Mouse (Mus musculus) midbrain, embryonic 10.5 days (tissue): ENCODE data around the gene R3hdm1. TPM values are rescaled to one million over a fixed set of nuclear protein-coding genes. Genes with fewer than 3 reads are reported as not detected.

Experiments
- DNase-seq: peaks from one replicate; pipeline ENCODE4 v3.0.0-alpha.2; 2017; ENCODE audit warnings: low spot score
- H3K27ac ChIP-seq: fragments of 300-500 bp; sonication (generic); replicated peaks from 2 replicates; pipeline ENCODE4 v1.5.1; 2016; ENCODE audit warnings: mild to moderate bottlenecking
- H3K27me3 ChIP-seq: fragments of 300-500 bp; sonication (generic); 2 replicates; pipeline ENCODE4 v1.6.1; 2016; ENCODE audit warnings: low read depth, mild to moderate bottlenecking; ENCODE audit not compliant: poor library complexity, severe bottlenecking
- H3K36me3 ChIP-seq: fragments of 300-500 bp; sonication (generic); 2 replicates; pipeline ENCODE4 v1.6.1; 2016; ENCODE audit warnings: mild to moderate bottlenecking, moderate library complexity
- H3K4me1 ChIP-seq: fragments of 300-500 bp; sonication (generic); 2 replicates; pipeline ENCODE4 v1.6.1; 2016
- H3K4me3 ChIP-seq: fragments of 300-500 bp; sonication (generic); 2 replicates; pipeline ENCODE4 v1.5.1; 2016; ENCODE audit warnings: mild to moderate bottlenecking, moderate library complexity
- H3K9me3 ChIP-seq: fragments of 300-500 bp; sonication (generic); replicated peaks from 2 replicates; pipeline ENCODE4 v1.6.1; 2016; ENCODE audit warnings: mild to moderate bottlenecking
- WGBS: fragments of 180-500 bp; shearing (Covaris S2); methylation state at CpG from one replicate; pipeline ENCODE4 v1.1.7; 2016; 5-methylcytosine and 5-hydroxymethylcytosine counted together
- microRNA counts: library from miRNA; unstranded; fragments of <30 nt; microRNA quantifications from one replicate; lab custom pipeline; 2017
- microRNA-seq: library from miRNA; unstranded; fragments of <30 nt; microRNA quantifications from one replicate; pipeline ENCODE4, GENCODE M21; 2017
- polyA plus RNA-seq: library from polyadenylated mRNA; unstranded; fragments of >200 nt; fragmentation: Nextera tagmentation; extraction: Ambion mirVana; gene quantifications from 2 replicates; pipeline ENCODE4 v1.2.1, GENCODE M21; 2016

R3hdm1 gene
- polyA plus RNA-seq, 1 experiment from 2014 or later: 72.2 TPM

- Histone ChIP-seq H3K4me3 (no peak overlapping the region), H3K27me3 (no peaks in the 10 kb centered on the region), H3K36me3 (peaks cover 99% of the 10 kb centered on the region), H3K4me1 (no peaks in the 10 kb centered on the region), H3K27ac (no peak overlapping the region), H3K9me3 (no peaks in the 10 kb centered on the region)
- WGBS: 95% methylated on average over 3 of the region's 3 CpGs
- DNase-seq: no peak
These were observed 167.6 kb downstream of the R3hdm1 start for GRCm38 (mm10) chr1:128270731-128271130.

- no peaks in the 10 kb centered on the region for H3K27me3 ChIP-seq
- DNase-seq: no peak
- H3K4me1 ChIP-seq: no peaks in the 10 kb centered on the region
- no peaks in the 10 kb centered on the region for H3K9me3 ChIP-seq
- H3K27ac ChIP-seq: no peak overlapping the region
- H3K36me3 ChIP-seq: peaks cover 98% of the 10 kb centered on the region
- no peak overlapping the region for H3K4me3 ChIP-seq
- whole genome bisulfite sequencing: 89% methylated on average over 1 of the region's 1 CpGs
These were observed 172.8 kb downstream of the R3hdm1 start for GRCm38 (mm10) chr1:128275908-128276307.

GRCm38 (mm10) chr1:128278563-128278962, 175.5 kb downstream of the R3hdm1 start:
- DNase-seq: no peak

GRCm38 (mm10) chr1:128281753-128282152, 178.7 kb downstream of the R3hdm1 start:
- 94% methylated on average over 3 of the region's 3 CpGs for WGBS
- H3K27ac ChIP-seq: no peak overlapping the region

More at GRCm38 (mm10) chr1:128278563-128278962, 175.5 kb downstream of the R3hdm1 start:
- H3K27ac ChIP-seq: no peak overlapping the region
- WGBS: 94% methylated on average over 3 of the region's 3 CpGs
- peaks cover 96% of the 10 kb centered on the region for H3K36me3 ChIP-seq
- no peaks in the 10 kb centered on the region for H3K4me1 ChIP-seq
- H3K9me3 ChIP-seq: peaks cover 7% of the 10 kb centered on the region; the same call in 1 of the 2 replicates
- no peaks in the 10 kb centered on the region for H3K27me3 ChIP-seq
- H3K4me3 ChIP-seq: no peak overlapping the region

GRCm38 (mm10) chr1:128282924-128283323, 179.8 kb downstream of the R3hdm1 start:
- peaks cover 7% of the 10 kb centered on the region; the same call in 1 of the 2 replicates for H3K9me3 ChIP-seq
- no peaks in the 10 kb centered on the region for H3K27me3 ChIP-seq
- no peak for DNase-seq
- WGBS: 92% methylated on average over 3 of the region's 3 CpGs
- no peak overlapping the region for H3K27ac ChIP-seq
- H3K4me3 ChIP-seq: no peak overlapping the region
- no peaks in the 10 kb centered on the region for H3K4me1 ChIP-seq
- peaks cover 94% of the 10 kb centered on the region for H3K36me3 ChIP-seq

More at GRCm38 (mm10) chr1:128281753-128282152, 178.7 kb downstream of the R3hdm1 start:
- no peak overlapping the region for H3K4me3 ChIP-seq
- H3K9me3 ChIP-seq: peaks cover 7% of the 10 kb centered on the region; the same call in 1 of the 2 replicates
- peaks cover 94% of the 10 kb centered on the region for H3K36me3 ChIP-seq
- DNase-seq: no peak
- no peaks in the 10 kb centered on the region for H3K4me1 ChIP-seq
- no peaks in the 10 kb centered on the region for H3K27me3 ChIP-seq

- no peak overlapping the region for H3K27ac ChIP-seq
- H3K27me3 ChIP-seq: no peaks in the 10 kb centered on the region
- peaks cover 93% of the 10 kb centered on the region for H3K36me3 ChIP-seq
- 89% methylated on average over 8 of the region's 8 CpGs for WGBS
- no peaks in the 10 kb centered on the region for H3K4me1 ChIP-seq
- H3K9me3 ChIP-seq: peaks cover 7% of the 10 kb centered on the region; the same call in 1 of the 2 replicates
- H3K4me3 ChIP-seq: no peak overlapping the region
- DNase-seq: no peak
These were observed 181.1 kb downstream of the R3hdm1 start for GRCm38 (mm10) chr1:128284157-128284690.

- H3K36me3 ChIP-seq: peaks cover 84% of the 10 kb centered on the region
- H3K27me3 ChIP-seq: no peaks in the 10 kb centered on the region
These were observed 182.0 kb downstream of the R3hdm1 start for GRCm38 (mm10) chr1:128285136-128285535.

More at GRCm38 (mm10) chr1:128285136-128285535, 182.0 kb downstream of the R3hdm1 start:
- H3K4me3 ChIP-seq: no peak overlapping the region
- whole genome bisulfite sequencing: 93% methylated on average over 9 of the region's 9 CpGs
- H3K27ac ChIP-seq: no peak overlapping the region
- H3K9me3 ChIP-seq: peaks cover 7% of the 10 kb centered on the region; the same call in 1 of the 2 replicates
- no peaks in the 10 kb centered on the region for H3K4me1 ChIP-seq
- DNase-seq: no peak

MicroRNAs within 50 kb of the gene (microRNA counts, 519-probe panel; counts per million panel counts)
- microRNA mmu-miR-128 (lab: Ali Mortazavi, UCI): not detected

Small RNA genes lying within 50 kb of the gene (microRNA-seq; reads per million reads assigned to microRNA genes)
- gene Mir128-1: 94.3 reads per million, percentile 50 among the genes with 10 or more reads in this experiment

Other genes with a start within 250 kb of the R3hdm1 start
- gene Map3k19, start 248.3 kb upstream of the R3hdm1 start, polyA plus RNA-seq: 0.11 and 0.12 TPM in 2 replicates
- 15.8 and 18.4 TPM in 2 replicates for gene Rab3gap1, start 234.5 kb upstream of the R3hdm1 start, polyA plus RNA-seq
- 15.0 and 16.3 TPM in 2 replicates for gene Zranb3, start 254 bp upstream of the R3hdm1 start, polyA plus RNA-seq
- 63.4 and 64.7 TPM in 2 replicates for gene Ubxn4, start 140.7 kb downstream of the R3hdm1 start, polyA plus RNA-seq
- gene Lct, start 225.0 kb downstream of the R3hdm1 start, polyA plus RNA-seq: 0.19 and 0.21 TPM in 2 replicates